Mouse (Mus musculus) midbrain, embryonic 11.5 days (tissue): Measurements from ENCODE around the gene Msh3. TPM values are rescaled to one million over a fixed set of nuclear protein-coding genes. Genes with fewer than 3 reads are reported as not detected.
A peak's percentile ranks its signal among the peaks of the same experiment; 100 is the strongest.
"Not testable (repeated sequence)": the region's sequence is repeated elsewhere in the genome, so short reads cannot be mapped to it uniquely, and the experiment has no call there.

Experiments used
- ATAC-seq: fragments of 200-750 bp; cut with Nextera tagmentation; 2 replicates; pipeline ENCODE4 v1.8.0; 2017; ENCODE audit warnings: moderate TSS enrichment, moderate library complexity; ENCODE audit not compliant: low FRiP score
- DNase-seq: peaks from one replicate; pipeline ENCODE4 v3.0.0; 2015; ENCODE audit warnings: low spot score; ENCODE audit errors: missing footprints
- H3K27ac ChIP-seq: fragments of 300-500 bp; sonication (generic); 2 replicates; pipeline ENCODE4 v1.5.1; 2014; ENCODE audit warnings: low read depth, low read length
- H3K27me3 ChIP-seq: fragments of 300-500 bp; sonication (generic); 2 replicates; pipeline ENCODE4 v1.6.1; 2014; ENCODE audit warnings: mild to moderate bottlenecking, low read length, moderate library complexity, mixed read lengths; ENCODE audit not compliant: control insufficient read depth, insufficient read depth
- H3K36me3 ChIP-seq: fragments of 300-500 bp; sonication (generic); 2 replicates; pipeline ENCODE4 v1.6.1; 2014; ENCODE audit warnings: mild to moderate bottlenecking, low read length, moderate library complexity, mixed read lengths; ENCODE audit not compliant: control insufficient read depth, insufficient read depth
- H3K4me1 ChIP-seq: fragments of 300-500 bp; sonication (generic); 2 replicates; pipeline ENCODE4 v1.6.1; 2014; ENCODE audit warnings: low read length; ENCODE audit not compliant: control insufficient read depth, insufficient read depth
- H3K4me2 ChIP-seq: fragments of 300-500 bp; sonication (generic); 2 replicates; pipeline ENCODE4 v1.6.1; 2014; ENCODE audit warnings: mild to moderate bottlenecking, moderate library complexity
- H3K4me3 ChIP-seq: fragments of 300-500 bp; sonication (generic); 2 replicates; pipeline ENCODE4 v1.5.1; 2014; ENCODE audit warnings: low read depth, low read length
- H3K9ac ChIP-seq: fragments of 300-500 bp; sonication (generic); 2 replicates; pipeline ENCODE4 v1.6.1; 2014; ENCODE audit warnings: low read length
- H3K9me3 ChIP-seq: fragments of 300-500 bp; sonication (generic); 2 replicates; pipeline ENCODE4 v1.6.1; 2016; ENCODE audit warnings: low read length; ENCODE audit not compliant: control insufficient read depth
- WGBS: fragments of 180-500 bp; shearing (Covaris S2); extraction: QIAGEN DNeasy Blood & Tissue Kit; methylation state at CpG from one replicate; pipeline ENCODE4 v1.1.7; 2014; 5-methylcytosine and 5-hydroxymethylcytosine counted together
- polyA plus RNA-seq: library from polyadenylated mRNA; unstranded; fragments of >200 nt; fragmentation: Nextera tagmentation; extraction: Ambion mirVana; gene quantifications from 2 replicates; pipeline ENCODE4 v1.2.1, GENCODE M21; 2014

The Msh3 gene
- polyA plus RNA-seq: 35.3 and 41.2 TPM in 2 replicates

GRCm38 (mm10) chr13:92354456-92355271 lies at the start of gene Msh3, which contains the start of gene Dhfr:
Gene Msh3, minus strand, starts transcription at chr13:92355003.
Gene Dhfr, plus strand, starts transcription at chr13:92354726.
- ATAC-seq (peak; percentile 98), DNase-seq (peak; percentile 100)
- H3K27ac ChIP-seq: peak within 1 kb of the TSS; percentile 46
- no peaks in the 10 kb centered on the region; the same call in 1 of the 2 replicates for H3K36me3 ChIP-seq
- peak within 1 kb of the TSS; percentile 90 for H3K4me2 ChIP-seq
- WGBS: under 1% methylated on average over 75 of the region's 76 CpGs
- no peaks in the 10 kb centered on the region for H3K27me3 ChIP-seq
- H3K9me3 ChIP-seq: no peaks in the 10 kb centered on the region
- peak within 1 kb of the TSS; percentile 73 for H3K9ac ChIP-seq
- H3K4me1 ChIP-seq: peaks cover 10% of the 10 kb centered on the region; the same call in 1 of the 2 replicates
- peak within 1 kb of the TSS; percentile 68 for H3K4me3 ChIP-seq

GRCm38 (mm10) chr13:92403496-92403895 lies 48.7 kb upstream of the Msh3 start:
- Histone ChIP-seq H3K4me2 (no peak overlapping the region), H3K36me3 (no peaks in the 10 kb centered on the region), H3K27ac (no peak overlapping the region), H3K9ac (no peak overlapping the region), H3K4me1 (no peaks in the 10 kb centered on the region), H3K9me3 (no peaks in the 10 kb centered on the region), H3K27me3 (no peaks in the 10 kb centered on the region), H3K4me3 (no peak overlapping the region)
- no peak for DNase-seq
- 88% methylated on average over 3 of the region's 3 CpGs for WGBS
- ATAC-seq: no peak

GRCm38 (mm10) chr13:92402063-92402462 lies 47.3 kb upstream of the Msh3 start:
- Histone ChIP-seq H3K4me1 (no peaks in the 10 kb centered on the region), H3K27ac (no peak overlapping the region), H3K9ac (no peak overlapping the region), H3K4me3 (no peak overlapping the region), H3K27me3 (no peaks in the 10 kb centered on the region), H3K4me2 (no peak overlapping the region), H3K36me3 (no peaks in the 10 kb centered on the region), H3K9me3 (no peaks in the 10 kb centered on the region)
- 86% methylated on average over 2 of the region's 2 CpGs for WGBS
- DNase-seq (no peak), ATAC-seq (no peak)

GRCm38 (mm10) chr13:92398491-92399384 lies 43.9 kb upstream of the Msh3 start:
- WGBS: 74% methylated on average over 11 of the region's 11 CpGs
- DNase-seq: no peak

GRCm38 (mm10) chr13:92393047-92393661 lies 38.4 kb upstream of the Msh3 start:
- Histone ChIP-seq H3K4me3 (no peak overlapping the region), H3K4me1 (no peaks in the 10 kb centered on the region), H3K9me3 (no peaks in the 10 kb centered on the region), H3K27me3 (no peaks in the 10 kb centered on the region), H3K4me2 (no peak overlapping the region), H3K9ac (no peak overlapping the region), H3K36me3 (no peaks in the 10 kb centered on the region), H3K27ac (no peak overlapping the region)
- ATAC-seq (no peak), DNase-seq (no peak)
- 88% methylated on average over 12 of the region's 12 CpGs for WGBS

More at GRCm38 (mm10) chr13:92398491-92399384, 43.9 kb upstream of the Msh3 start:
- no peak for ATAC-seq
- H3K36me3 ChIP-seq: no peaks in the 10 kb centered on the region
- H3K27ac ChIP-seq: no peak overlapping the region
- no peaks in the 10 kb centered on the region for H3K9me3 ChIP-seq
- no peak overlapping the region for H3K4me3 ChIP-seq
- no peaks in the 10 kb centered on the region for H3K27me3 ChIP-seq
- no peaks in the 10 kb centered on the region for H3K4me1 ChIP-seq
- no peak overlapping the region for H3K9ac ChIP-seq
- H3K4me2 ChIP-seq: no peak overlapping the region

GRCm38 (mm10) chr13:92387367-92387766 lies 32.6 kb upstream of the Msh3 start:
- Histone ChIP-seq H3K9me3 (no peaks in the 10 kb centered on the region), H3K4me1 (no peaks in the 10 kb centered on the region), H3K27ac (no peak overlapping the region), H3K27me3 (no peaks in the 10 kb centered on the region), H3K4me2 (no peak overlapping the region), H3K9ac (no peak overlapping the region), H3K36me3 (no peaks in the 10 kb centered on the region), H3K4me3 (no peak overlapping the region)
- 88% methylated on average over 3 of the region's 3 CpGs for WGBS
- no peak for ATAC-seq
- no peak for DNase-seq

GRCm38 (mm10) chr13:92371466-92371865 lies 16.7 kb upstream of the Msh3 start:
- WGBS: 96% methylated on average over 6 of the region's 6 CpGs
- not testable (repeated sequence) for H3K9me3 ChIP-seq, DNase-seq, H3K9ac ChIP-seq, H3K27ac ChIP-seq, H3K4me2 ChIP-seq, H3K27me3 ChIP-seq, ATAC-seq, H3K4me1 ChIP-seq, H3K4me3 ChIP-seq
- peaks cover 15% of the 10 kb centered on the region for H3K36me3 ChIP-seq

- Histone ChIP-seq H3K27me3 (no peaks in the 10 kb centered on the region), H3K27ac (no peak overlapping the region), H3K36me3 (peaks cover 17% of the 10 kb centered on the region), H3K9ac (no peak overlapping the region), H3K4me2 (no peak overlapping the region), H3K4me3 (no peak overlapping the region), H3K9me3 (no peaks in the 10 kb centered on the region), H3K4me1 (no peaks in the 10 kb centered on the region)
- no peak for ATAC-seq
- 84% methylated on average over 3 of the region's 3 CpGs for WGBS
- DNase-seq: no peak
Measured at GRCm38 (mm10) chr13:92370811-92371210, 16.0 kb upstream of the Msh3 start.
